Mouse (Mus musculus): ENCODE results near the gene Klk1b4.

Klk1b4 gene

DNA sequence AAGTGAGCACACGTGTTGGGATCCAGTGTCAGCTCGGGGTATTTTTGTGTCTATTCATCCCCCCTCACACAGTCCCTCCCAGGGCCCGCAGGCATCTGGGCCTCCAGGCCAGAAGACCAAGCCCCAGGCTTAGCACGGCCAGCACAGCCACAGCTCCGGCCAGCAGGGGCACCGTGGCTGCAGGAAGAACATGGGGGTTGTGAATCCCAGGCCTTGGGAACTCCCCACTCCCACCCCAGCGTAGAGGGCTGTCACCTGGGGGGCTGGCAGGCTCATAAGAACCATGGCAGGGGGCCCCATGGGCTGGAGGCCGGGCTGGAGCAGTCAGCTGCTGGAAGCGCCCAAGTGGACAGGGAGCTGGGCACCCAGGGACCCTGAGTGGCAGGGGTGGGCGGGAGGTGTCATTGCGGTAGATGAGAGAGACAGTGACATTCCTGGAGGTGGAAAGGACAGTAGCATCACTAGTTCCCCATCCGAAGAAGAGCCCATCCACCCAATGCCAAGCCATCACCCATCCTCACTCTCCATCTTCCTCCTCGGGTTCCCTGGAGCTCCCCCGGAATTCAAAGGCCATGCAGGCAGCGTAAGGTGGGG lies 45.9 kb downstream of the Klk1b4 start:
- DNase-seq (ENCODE audit: low spot score), result no peak

DNA sequence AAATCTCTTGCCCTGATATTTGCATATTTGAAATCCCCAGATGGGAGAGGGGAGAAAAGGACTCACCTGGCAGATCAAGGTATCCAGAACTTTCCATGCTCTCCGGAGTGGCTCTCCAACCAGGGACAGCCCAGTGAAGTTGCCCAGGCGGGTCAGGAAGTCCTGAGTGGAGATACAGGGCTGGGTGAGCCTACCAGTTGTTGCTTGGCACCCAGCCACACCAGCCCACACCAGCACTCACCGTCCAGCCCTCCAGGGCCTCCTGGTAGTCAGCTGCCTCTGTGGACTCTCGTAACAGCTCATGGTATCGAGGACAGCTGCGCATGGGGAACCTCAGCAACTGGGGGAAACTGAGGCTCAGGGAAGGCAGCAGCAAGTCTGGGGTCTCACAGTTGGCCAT lies 47.7 kb downstream of the Klk1b4 start:
- DNase-seq (ENCODE audit: low spot score), result no peak

DNA sequence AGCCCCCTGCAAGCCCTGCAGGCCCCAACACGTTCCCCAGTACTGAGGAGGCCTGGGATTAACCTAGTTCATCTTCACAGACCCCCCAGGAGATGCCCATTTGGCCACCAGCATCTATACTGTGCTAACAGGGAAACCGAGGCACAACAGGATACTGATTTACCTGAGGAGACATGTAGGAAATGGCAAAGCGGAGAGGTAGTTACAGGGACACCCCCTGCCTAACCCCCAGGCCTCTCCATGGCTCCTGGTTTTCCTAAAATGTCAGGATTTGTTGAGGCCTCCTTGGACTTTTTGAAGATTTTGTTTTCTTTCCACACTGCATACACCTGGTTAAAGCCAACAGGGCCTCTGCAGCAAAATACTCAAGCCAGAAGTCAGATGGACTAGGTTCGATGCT lies 50.0 kb downstream of the Klk1b4 start, which contains the start of gene Acp4:
TSS of gene Acp4 (minus strand) at position 101 of the 400 bp plus-strand sequence.
- no peak for DNase-seq (ENCODE audit: low spot score)

- no peak for DNase-seq (ENCODE audit: low spot score)
Observed at GRCm38 (mm10) chr7:44260410-44260809, 53.2 kb downstream of the Klk1b4 start.

GRCm38 (mm10) chr7:44261147-44261546 lies 53.9 kb downstream of the Klk1b4 start, which contains the start of gene Gm15517:
Gene Gm15517, plus strand, starts transcription at chr7:44261447.
- DNase-seq (ENCODE audit: low spot score), result no peak

All from layer of hippocampus, adult 9-10 months (tissue).